9 mouse cellular contexts compared by ENCODE assay signal in the genomic region with DNA sequence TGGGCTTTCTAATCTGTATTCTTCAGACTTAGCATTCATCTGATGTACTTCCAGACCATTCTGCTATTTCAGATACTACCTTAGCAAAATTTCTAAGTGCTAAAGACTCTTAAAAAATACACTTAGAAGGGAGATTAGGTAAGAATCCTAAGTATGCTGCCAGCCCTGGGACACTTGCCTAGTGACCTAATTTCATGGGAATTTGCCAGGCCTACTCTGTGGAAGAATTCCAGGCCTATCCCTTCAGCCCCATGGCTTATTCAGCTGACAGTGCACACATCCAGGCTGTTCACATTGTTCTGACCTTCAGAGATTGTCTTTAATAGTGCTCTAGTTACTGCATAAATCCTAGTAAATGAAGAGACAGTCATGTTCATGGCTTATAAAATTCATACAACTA.
A peak's percentile ranks its signal among the peaks of the same experiment; 100 is the strongest.
DNase-seq lines count a peak whose midpoint lies in the region; ATAC-seq and TF ChIP-seq lines count a peak whose summit lies in the region.
"Had no signal": no experiment of that assay in that cellular context is flagged by ENCODE, and none has a peak within 500 bp of the region (broad histone marks: within the 10 kb centered on the region; RNA-seq: fewer than 3 reads in every experiment).

No protein-coding gene starts in this region.

- peak; percentile 44 to 54 for DNase-seq in layer of hippocampus, postnatal 10 days (ENCODE audit: low spot score in 2 of 2)
- DNase-seq in layer of hippocampus, adult 9-10 months (ENCODE audit: low spot score): no peak
- peak; percentile 80 to 83 for DNase-seq in heart, adult 2 months
- no peak for DNase-seq in thymus, postnatal 36 days

- intact Hi-C loops in heart, adult 2 months (cut with DNase I): loop anchor here (1.0 to 10.0 kb wide), 3 partner anchors 106 to 305 kb away; no protein-coding TSS in a partner anchor

- TF ChIP-seq POLR2A in heart, adult 2 months (IDR thresholded peaks at IDR 0.05; ENCODE audit: insufficient read depth, low read depth, low read length): no peak

- peak; percentile 95 for ATAC-seq in lung, embryonic 16.5 days (ENCODE audit: low read depth)
- no peak for ATAC-seq in hindbrain, embryonic 16.5 days
- ATAC-seq in megakaryocyte-erythroid progenitor cell, adult 5-6 weeks (replicated peaks; ENCODE audit: low FRiP score, low TSS enrichment, poor library complexity, severe bottlenecking): no peak

- peaks cover 5% of the 10 kb centered on the region for H3K4me1 ChIP-seq in brown adipose tissue, adult 24 weeks (ENCODE audit: control insufficient read depth, insufficient read depth, insufficient read length, low read length)
- H3K4me1 ChIP-seq in heart, adult 2 months (ENCODE audit: control insufficient read depth, insufficient read depth, low read length): peaks cover 7% of the 10 kb centered on the region
- H3K4me1 ChIP-seq in lung, embryonic 16.5 days (replicated peaks; ENCODE audit: control insufficient read depth, insufficient read depth, low read length): peaks cover 11% of the 10 kb centered on the region
- no peaks in the 10 kb centered on the region for H3K4me1 ChIP-seq in hindbrain, embryonic 16.5 days (ENCODE audit: control insufficient read depth, insufficient read depth, low read depth, low read length)

- H3K79me2 ChIP-seq in heart, adult 2 months (replicated peaks; ENCODE audit: control insufficient read depth, insufficient read depth, low read length): no peaks in the 10 kb centered on the region

- no peak overlapping the region for H3K4me3 ChIP-seq in brown adipose tissue, adult 24 weeks (ENCODE audit: insufficient read depth, low read depth, low read length)
- H3K4me3 ChIP-seq in heart, adult 2 months: no peak overlapping the region
- no peak overlapping the region for H3K4me3 ChIP-seq in lung, embryonic 16.5 days (ENCODE audit: low read length)
- H3K4me3 ChIP-seq in hindbrain, embryonic 16.5 days (ENCODE audit: low read length): no peak overlapping the region
- H3K4me3 ChIP-seq: embryonic facial prominence, embryonic 13.5 days had no signal

- no peak for TF ChIP-seq CTCF in heart, adult 2 months (IDR thresholded peaks at IDR 0.05)

- no peak overlapping the region for H3K9ac ChIP-seq in heart, adult 2 months (ENCODE audit: low read depth, low read length)
- no peak overlapping the region for H3K9ac ChIP-seq in lung, embryonic 16.5 days (ENCODE audit: low read length)
- H3K9ac ChIP-seq in hindbrain, embryonic 16.5 days (ENCODE audit: low read depth, low read length): no peak overlapping the region
- H3K9ac ChIP-seq: embryonic facial prominence, embryonic 13.5 days had no signal

- H3K4me2 ChIP-seq in lung, embryonic 16.5 days (ENCODE audit: low read depth, low read length): no peak overlapping the region
- H3K4me2 ChIP-seq in hindbrain, embryonic 16.5 days (ENCODE audit: low read length): no peak overlapping the region
- H3K4me2 ChIP-seq: embryonic facial prominence, embryonic 13.5 days had no signal

- peaks cover 8% of the 10 kb centered on the region for H3K36me3 ChIP-seq in heart, adult 2 months (ENCODE audit: control insufficient read depth, insufficient read depth, low read length)
- H3K36me3 ChIP-seq in lung, embryonic 16.5 days (ENCODE audit: control insufficient read depth, insufficient read depth, low read length): no peaks in the 10 kb centered on the region
- no peaks in the 10 kb centered on the region for H3K36me3 ChIP-seq in hindbrain, embryonic 16.5 days (ENCODE audit: control insufficient read depth, insufficient read depth, low read length)
- H3K36me3 ChIP-seq: embryonic facial prominence, embryonic 13.5 days had no signal

- H3K27me3 ChIP-seq in heart, adult 2 months (ENCODE audit: control insufficient read depth, insufficient read depth, low read length): no peaks in the 10 kb centered on the region
- H3K27me3 ChIP-seq in lung, embryonic 16.5 days (ENCODE audit: control insufficient read depth, insufficient read depth, low read depth, low read length): no peaks in the 10 kb centered on the region
- no peaks in the 10 kb centered on the region for H3K27me3 ChIP-seq in hindbrain, embryonic 16.5 days (replicated peaks; ENCODE audit: control insufficient read depth, insufficient read depth, low read length)
- H3K27me3 ChIP-seq: embryonic facial prominence, embryonic 13.5 days had no signal

- H3K27ac ChIP-seq in brown adipose tissue, adult 24 weeks (replicated peaks; ENCODE audit: low read depth, low read length): peak overlapping the region; percentile 50
- H3K27ac ChIP-seq in heart, adult 2 months: peak overlapping the region; percentile 49
- 0 out of 2 replicates have a peak overlapping the region, but pooled peaks have one; percentile 9 for H3K27ac ChIP-seq in lung, embryonic 16.5 days (ENCODE audit: low read length)
- no peak overlapping the region for H3K27ac ChIP-seq in hindbrain, embryonic 16.5 days (ENCODE audit: low read depth, low read length)
- H3K27ac ChIP-seq: embryonic facial prominence, embryonic 13.5 days had no signal

- H3K9me3 ChIP-seq in lung, embryonic 16.5 days (ENCODE audit: control insufficient read depth, low read length): no peaks in the 10 kb centered on the region
- H3K9me3 ChIP-seq in hindbrain, embryonic 16.5 days (ENCODE audit: control insufficient read depth, low read length): no peaks in the 10 kb centered on the region
- H3K9me3 ChIP-seq: embryonic facial prominence, embryonic 13.5 days had no signal

- peak; percentile 77; the same call in 1 of the 2 replicates for TF ChIP-seq EP300 in heart, adult 2 months (IDR thresholded peaks at IDR 0.05; ENCODE audit: insufficient read depth, low read depth, low read length)

Comparison
In these comparisons a context has a peak if more than half of its experiments do, and no peak if none do; other contexts are left out.
1. DNase-seq: peak in layer of hippocampus, postnatal 10 days (2 of 2) and heart, adult 2 months (2 of 2); none in layer of hippocampus, adult 9-10 months (single experiment) and thymus, postnatal 36 days (0 of 2).